Mouse (Mus musculus): ENCODE data around the gene Neurl4.
A peak's percentile ranks its signal among the peaks of the same experiment; 100 is the strongest.

The Neurl4 gene

DNA sequence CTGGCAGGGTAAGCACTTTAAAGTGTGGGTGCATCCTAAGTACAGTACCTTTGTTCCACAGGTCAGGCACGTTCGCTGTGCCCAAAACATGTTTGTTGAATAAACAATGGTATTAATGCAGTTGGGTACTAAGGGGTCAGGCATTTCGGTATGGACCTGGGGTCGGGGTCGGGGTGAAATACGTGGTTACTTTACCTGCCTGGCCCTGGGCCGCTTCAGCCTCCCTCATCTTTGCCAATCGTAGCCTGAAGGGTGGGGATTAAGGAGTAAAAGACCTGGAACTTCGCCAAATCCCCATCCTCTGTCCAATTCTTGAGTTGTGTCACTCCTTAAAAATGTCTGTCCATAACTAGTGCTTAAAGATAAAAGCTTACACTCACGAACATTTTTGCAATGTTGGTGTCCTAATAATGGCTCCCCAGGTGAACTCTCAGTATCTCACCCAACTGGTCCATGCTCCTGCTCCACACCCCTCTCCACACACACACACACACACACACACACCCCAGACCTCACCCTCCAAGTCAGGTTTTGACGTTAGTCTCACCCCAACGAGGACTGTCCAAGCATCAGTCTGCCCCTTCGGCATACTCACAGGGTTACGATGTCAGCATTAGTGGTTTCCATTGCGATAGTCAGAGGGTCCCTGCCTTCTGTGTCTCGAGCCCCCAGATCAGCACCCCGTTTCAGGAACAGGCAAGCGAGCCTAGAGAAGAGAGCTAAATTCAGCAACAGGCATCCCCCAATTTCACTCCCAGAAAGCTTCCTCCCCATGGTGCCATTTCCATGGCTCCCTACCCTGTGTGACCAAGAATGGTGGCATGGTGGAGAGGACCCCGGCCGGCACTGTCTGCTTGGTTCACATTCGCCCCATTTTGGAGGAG lies 18.8 kb upstream of the Neurl4 start:
- DNase-seq: no peak

DNA sequence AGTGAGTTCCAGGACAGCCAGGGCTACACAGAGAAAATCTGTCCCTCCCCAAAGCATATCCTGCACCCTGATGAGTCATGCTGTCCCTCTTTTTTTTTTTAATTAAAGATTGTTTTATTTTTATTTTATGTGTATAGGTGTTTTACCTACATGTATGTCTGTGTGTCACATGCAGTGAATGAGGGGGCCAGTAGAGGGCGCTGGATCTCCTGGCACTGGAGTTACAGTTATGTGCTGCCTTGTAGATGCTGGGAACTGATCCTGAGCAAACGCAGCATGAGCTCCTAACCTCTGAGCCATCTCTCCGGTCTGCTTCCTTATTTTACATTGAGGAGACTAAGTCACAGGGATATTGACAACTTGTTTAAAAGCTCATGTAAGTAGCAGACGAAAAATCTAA lies 17.8 kb upstream of the Neurl4 start:
- peak; percentile 78 for DNase-seq

DNA sequence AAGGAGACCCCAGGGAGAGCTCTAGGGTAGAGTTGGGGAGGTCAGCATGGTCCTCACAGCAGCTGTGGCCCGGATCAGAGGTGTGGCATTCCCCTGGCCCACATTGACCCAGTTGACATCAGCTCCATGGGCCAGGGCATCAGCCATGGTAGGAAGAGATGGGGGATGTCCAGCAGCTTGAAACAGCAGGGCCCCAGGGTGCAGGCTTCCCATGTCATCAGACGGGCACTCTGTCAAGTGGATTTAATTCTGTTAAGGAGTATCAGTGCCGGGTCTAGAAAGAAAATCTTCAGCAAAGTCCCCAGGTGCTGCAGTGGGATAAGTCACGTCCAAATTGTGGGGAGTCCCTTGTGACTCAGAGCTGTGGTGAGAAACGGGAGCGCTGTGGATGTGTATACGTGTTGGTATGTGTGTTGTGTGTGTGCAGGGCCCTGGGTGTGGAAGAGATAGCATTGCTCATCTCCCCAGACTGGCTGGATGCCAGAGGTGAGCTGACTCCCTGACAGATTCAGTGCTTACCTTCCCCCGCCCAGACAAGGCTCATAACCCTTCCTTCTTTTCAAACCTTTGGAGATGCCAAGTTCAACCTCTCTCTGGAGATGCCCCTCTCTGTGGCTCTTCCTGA lies 17.2 kb upstream of the Neurl4 start:
- DNase-seq: no peak

- no peak for DNase-seq
These were observed 16.6 kb upstream of the Neurl4 start for GRCm38 (mm10) chr11:69884240-69884639.

- DNase-seq: no peak
These were observed 16.2 kb upstream of the Neurl4 start for GRCm38 (mm10) chr11:69884663-69885062.

GRCm38 (mm10) chr11:69886907-69887635 lies 13.8 kb upstream of the Neurl4 start:
- DNase-seq: peak; percentile 54

GRCm38 (mm10) chr11:69891482-69891881 lies 9.4 kb upstream of the Neurl4 start:
- no peak for DNase-seq

DNA sequence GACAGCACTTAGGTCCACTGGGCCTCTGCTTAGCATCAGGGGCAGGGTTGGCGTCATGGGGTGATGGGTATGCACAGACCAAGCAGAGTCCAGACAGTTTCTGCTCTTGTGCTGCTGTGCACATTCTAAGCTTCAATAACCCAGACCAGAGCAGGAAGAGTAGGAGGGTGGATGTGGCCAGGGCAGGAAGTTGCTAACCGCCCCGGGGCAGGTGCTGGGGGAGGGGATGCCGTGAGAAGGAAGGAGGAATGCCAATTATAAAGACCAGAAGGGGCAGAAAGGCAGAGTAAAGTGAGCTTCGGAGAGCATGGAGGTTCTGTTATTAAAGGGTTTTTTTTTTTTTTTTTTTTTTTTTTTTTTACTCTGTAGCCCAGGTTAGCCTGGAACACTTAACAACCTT lies 6.2 kb upstream of the Neurl4 start:
- no peak for DNase-seq

- DNase-seq: peak; percentile 71
These were observed 5.6 kb upstream of the Neurl4 start, which contains the start of gene Acap1 for GRCm38 (mm10) chr11:69895291-69895690. Acap1 (minus strand) TSS chr11:69895539.

DNA sequence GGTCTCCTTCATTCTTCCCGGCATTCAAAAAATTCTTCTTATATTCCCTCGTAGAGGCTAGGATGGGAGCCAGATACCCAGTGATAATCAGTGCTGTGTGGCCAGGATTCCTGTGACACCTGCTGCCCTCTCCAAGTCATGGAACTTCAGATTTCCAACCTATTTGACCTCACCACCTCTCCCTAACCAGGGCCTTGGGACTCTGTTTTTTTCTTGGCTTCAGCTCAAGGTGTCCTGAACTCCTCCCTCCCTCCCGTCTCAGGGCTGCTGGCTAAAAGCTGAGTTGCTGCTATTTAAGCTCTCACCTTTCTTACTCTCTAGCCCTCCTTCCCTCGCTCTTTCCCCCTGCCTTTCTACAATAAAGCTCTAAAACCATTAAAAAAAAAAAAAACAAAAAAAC lies 1.0 kb upstream of the Neurl4 start:
- DNase-seq: no peak

DNA sequence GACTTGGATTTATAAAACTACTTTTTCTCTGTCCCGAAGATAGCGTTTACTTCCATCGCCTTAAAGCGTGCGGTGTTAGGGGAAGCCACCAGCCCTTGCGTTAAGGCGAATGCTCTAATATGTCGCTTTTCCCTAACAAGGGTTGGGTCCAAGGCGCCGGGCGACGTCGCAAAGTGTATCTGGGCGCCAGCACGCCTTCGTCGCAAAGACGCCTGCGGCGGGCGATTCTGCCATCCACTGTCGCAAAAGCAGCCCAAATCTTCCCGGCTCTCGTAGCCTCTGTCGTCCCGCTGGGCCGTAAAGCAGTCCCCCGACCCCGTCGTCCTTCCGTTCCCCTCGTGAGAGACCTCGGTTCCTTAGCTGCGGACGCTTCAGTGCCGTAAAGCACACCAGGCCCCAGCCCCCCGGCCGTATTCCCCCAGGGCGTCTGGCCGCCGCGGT lies 554 bp downstream of the Neurl4 start:
- peak; percentile 92 for DNase-seq

- peak; percentile 45 for DNase-seq
These were observed 1.1 kb downstream of the Neurl4 start for GRCm38 (mm10) chr11:69901993-69902392.

DNA sequence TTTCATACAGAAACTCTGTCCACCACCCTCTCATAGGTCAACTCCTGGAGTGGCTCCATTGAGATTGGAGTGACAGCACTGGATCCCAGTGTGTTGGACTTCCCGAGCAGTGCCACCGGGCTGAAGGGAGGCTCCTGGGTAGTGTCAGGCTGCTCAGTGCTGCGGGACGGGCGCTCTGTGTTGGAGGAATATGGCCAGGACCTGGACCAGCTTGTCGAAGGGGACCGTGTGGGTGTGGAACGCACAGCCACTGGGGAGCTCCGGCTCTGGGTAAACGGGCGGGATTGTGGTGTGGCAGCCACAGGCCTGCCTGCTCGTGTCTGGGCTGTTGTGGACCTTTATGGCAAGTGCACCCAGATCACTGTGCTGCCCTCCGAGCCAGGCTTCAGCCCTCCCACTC lies 2.1 kb downstream of the Neurl4 start:
- no peak for DNase-seq

DNA sequence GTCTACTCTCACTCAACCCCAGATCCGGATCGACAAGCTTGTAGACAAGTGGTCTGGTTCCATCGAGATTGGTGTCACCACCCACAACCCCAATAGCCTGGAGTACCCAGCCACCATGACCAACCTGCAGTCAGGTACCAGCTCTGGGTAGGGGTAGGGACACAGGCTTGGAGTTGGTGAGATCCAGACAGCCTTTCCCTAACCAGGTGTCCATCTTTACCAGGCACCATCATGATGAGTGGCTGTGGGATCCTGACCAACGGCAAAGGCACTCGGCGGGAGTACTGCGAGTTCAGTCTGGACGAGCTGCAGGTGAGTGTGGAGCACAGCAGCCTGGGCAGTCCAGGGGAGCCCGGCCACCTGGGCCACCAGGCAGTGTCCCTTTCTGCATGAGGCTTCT lies 3.4 kb downstream of the Neurl4 start:
- no peak for DNase-seq

- DNase-seq: no peak
These were observed 7.8 kb downstream of the Neurl4 start for GRCm38 (mm10) chr11:69908645-69909044.

DNA sequence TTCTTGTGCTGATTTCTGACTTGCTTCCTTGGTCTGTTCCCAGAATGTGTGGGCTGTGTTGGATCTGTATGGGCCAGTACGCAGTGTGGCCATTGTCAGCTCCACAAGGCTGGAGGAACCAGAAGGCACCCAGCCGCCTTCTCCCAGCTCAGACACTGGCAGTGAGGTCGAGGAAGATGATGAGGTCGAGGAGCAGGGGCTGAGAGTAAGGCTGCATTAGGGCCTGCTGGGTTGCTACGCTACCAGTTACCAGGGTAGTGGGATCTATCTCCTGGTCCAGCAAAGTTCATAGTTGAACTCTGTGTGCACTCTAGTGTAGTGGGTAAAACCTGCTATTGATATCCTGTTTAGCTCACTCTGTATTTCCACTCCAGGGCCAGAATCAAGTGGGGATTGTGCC lies 8.3 kb downstream of the Neurl4 start:
- DNase-seq: no peak

- no peak for DNase-seq
These were observed 9.3 kb downstream of the Neurl4 start for GRCm38 (mm10) chr11:69910177-69910576.

GRCm38 (mm10) chr11:69910781-69911560 lies 10.1 kb downstream of the Neurl4 start:
- no peak for DNase-seq

DNA sequence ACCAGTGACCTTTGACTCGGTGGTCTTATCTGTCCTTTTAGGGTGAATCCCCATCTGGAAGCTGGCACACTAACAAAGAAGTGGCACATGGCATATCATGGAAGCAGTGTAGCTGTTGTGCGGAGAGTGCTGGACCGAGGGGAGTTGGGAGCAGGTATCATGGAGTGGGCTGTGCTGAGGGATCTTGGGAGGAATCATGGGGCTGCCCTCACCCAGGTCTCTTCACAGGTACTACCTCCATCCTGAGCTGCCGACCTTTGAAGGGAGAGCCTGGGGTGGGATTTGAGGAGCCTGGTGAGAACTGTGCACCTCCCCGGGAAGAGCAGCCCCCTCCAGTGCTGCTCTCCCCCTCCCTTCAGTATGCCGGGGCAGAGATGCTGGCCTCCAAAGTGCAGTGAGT lies 10.8 kb downstream of the Neurl4 start:
- DNase-seq: no peak

DNA sequence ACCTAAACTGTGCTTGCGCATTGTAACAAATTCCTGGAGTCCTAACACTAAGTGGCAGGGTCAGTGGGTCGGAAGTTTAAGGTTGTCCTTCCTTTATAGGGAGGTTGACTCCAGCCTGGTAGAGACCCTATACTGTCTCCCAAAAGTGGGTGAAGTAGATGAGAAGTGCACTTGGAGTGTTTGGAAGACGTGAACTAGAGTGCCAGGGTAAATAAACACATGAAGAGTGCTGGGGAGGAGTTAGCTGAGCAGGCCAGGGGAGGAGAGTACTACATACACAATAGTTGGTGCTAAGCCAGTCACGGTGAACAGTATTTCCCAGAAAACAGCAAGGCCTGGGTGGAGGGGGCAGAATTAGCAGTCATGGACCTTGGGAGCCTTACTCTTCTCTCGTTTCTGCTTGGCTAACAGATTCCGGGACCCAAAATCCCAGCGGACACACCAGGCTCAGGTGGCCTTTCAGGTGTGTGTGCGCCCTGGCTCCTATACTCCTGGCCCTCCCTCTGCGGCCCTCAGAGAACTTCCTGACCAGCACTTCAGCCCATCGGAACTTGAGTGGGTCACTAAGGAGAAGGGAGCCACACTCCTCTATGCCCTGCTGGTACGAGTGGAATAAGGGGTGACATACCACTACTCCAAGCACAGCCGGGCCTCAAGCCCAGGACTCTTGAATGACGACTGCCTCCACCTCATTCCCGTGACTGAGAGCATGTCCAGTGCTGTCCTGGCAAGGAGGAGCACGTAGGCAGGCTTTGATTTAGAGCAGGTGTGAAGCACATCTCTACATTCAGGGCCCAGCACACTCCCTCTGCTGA lies 12.1 kb downstream of the Neurl4 start:
- DNase-seq: no peak

GRCm38 (mm10) chr11:69913554-69914371 lies 12.9 kb downstream of the Neurl4 start, which contains the start of gene Gps2:
Gps2 (plus strand) TSS chr11:69913888.
- peak; percentile 93 for DNase-seq

Measured in liver (tissue).